Mouse (Mus musculus) cerebellum, adult 2 months (tissue): ENCODE measurements around the gene Zfp330.

Experiments
- CTCF ChIP-seq: fragments of 200-500 bp; IDR thresholded peaks from 2 replicates; pipeline ENCODE4 v1.5.1; 2011; ENCODE audit warnings: low read depth, mild to moderate bottlenecking, control low read depth, low read length, moderate library complexity, borderline replicate concordance; ENCODE audit not compliant: insufficient read depth
- POLR2A ChIP-seq: fragments of 200-500 bp; IDR thresholded peaks from 2 replicates; pipeline ENCODE4 v1.6.1; 2011; ENCODE audit warnings: low read length, control low read depth, borderline replicate concordance; ENCODE audit not compliant: insufficient read depth

DNA sequence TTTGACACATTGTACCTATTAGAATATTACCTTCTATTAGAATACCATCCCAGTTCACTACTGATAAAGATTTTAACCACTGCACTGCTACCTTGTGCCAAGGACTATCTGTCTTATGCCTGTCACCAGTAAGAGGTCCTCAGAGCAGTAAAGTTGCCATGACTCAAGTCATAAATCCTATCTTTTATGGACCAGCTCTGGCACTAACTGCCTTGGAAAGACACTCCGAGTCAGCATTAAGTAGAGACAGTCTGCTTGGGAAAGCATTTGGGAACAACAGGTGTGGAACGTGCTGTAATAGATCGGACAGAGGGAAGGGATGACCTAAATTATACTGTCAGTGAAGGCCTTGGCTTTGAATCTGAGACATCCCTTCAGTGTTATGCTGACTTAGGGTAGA, 4.0 kb upstream of the Zfp330 start:
- TF ChIP-seq CTCF (no peak), POLR2A (no peak)
